Mouse (Mus musculus) liver, embryonic 13.5 days (tissue): Measurements from ENCODE around the gene Gm2001. TPM values are rescaled to one million over a fixed set of nuclear protein-coding genes. Genes with fewer than 3 reads are reported as not detected.
"Not testable (repeated sequence)": the region's sequence is repeated elsewhere in the genome, so short reads cannot be mapped to it uniquely, and the experiment has no call there.

Experiments used
- ATAC-seq: fragments of 200-750 bp; cut with Nextera tagmentation; 2 replicates; pipeline ENCODE4 v1.8.0; 2017; ENCODE audit warnings: low read depth, mild to moderate bottlenecking, moderate number of reproducible peaks, moderate library complexity
- DNase-seq: peaks from one replicate; pipeline ENCODE4 v3.0.0; 2022
- H3K27ac ChIP-seq: fragments of 300-500 bp; sonication (generic); 2 replicates; pipeline ENCODE4 v1.5.1; 2015; ENCODE audit warnings: moderate library complexity, mild to moderate bottlenecking, inconsistent platforms
- H3K27me3 ChIP-seq: fragments of 300-500 bp; sonication (generic); 2 replicates; pipeline ENCODE4 v1.6.1; 2015; ENCODE audit warnings: mild to moderate bottlenecking, inconsistent platforms
- H3K36me3 ChIP-seq: fragments of 300-500 bp; sonication (generic); 2 replicates; pipeline ENCODE4 v1.6.1; 2015; ENCODE audit warnings: mild to moderate bottlenecking, inconsistent platforms
- H3K4me1 ChIP-seq: fragments of 300-500 bp; sonication (generic); replicated peaks from 2 replicates; pipeline ENCODE4 v1.6.1; 2015; ENCODE audit warnings: inconsistent platforms
- H3K4me2 ChIP-seq: fragments of 300-500 bp; sonication (generic); 2 replicates; pipeline ENCODE4 v1.6.1; 2015; ENCODE audit warnings: inconsistent platforms, mild to moderate bottlenecking, moderate library complexity
- H3K4me3 ChIP-seq: fragments of 300-500 bp; sonication (generic); replicated peaks from 2 replicates; pipeline ENCODE4 v1.5.1; 2015; ENCODE audit warnings: mild to moderate bottlenecking, inconsistent platforms
- H3K9ac ChIP-seq: fragments of 300-500 bp; sonication (generic); 2 replicates; pipeline ENCODE4 v1.6.1; 2015; ENCODE audit warnings: mild to moderate bottlenecking, inconsistent platforms
- H3K9me3 ChIP-seq: fragments of 300-500 bp; sonication (generic); replicated peaks from 2 replicates; pipeline ENCODE4 v1.6.1; 2016; ENCODE audit warnings: inconsistent platforms
- WGBS: fragments of 180-500 bp; shearing (Covaris S2); methylation state at CpG from one replicate; pipeline ENCODE4 v1.1.7; 2015; ENCODE audit not compliant: insufficient replicate concordance; 5-methylcytosine and 5-hydroxymethylcytosine counted together
- polyA plus RNA-seq: library from polyadenylated mRNA; unstranded; fragments of >200 nt; fragmentation: Nextera tagmentation; extraction: Ambion mirVana; gene quantifications from 2 replicates; pipeline ENCODE4 v1.2.1, GENCODE M21; 2015

Gene Gm2001
- not detected in 2 replicates for polyA plus RNA-seq

DNA sequence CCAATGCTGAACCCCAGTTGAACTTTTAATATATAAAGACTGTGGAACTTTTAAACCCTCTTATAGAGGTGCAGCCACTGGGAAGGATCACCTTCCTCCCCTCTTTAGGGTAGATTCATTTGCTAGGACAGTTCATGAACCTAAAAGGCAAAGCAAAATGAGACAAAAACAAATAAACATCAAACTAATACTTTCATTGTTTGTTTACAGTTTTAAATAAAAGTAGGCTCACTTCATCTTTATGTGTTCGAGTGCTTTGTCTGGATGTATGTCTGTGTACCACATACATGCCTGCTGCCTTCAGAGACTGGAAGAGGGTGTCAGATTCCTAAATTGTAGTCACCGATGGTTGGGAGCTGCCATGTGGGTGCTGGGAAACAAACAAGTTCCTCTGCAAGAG, at the start of gene Gm2001:
Gene Gm2001 (minus strand): TSS at position 101 of the 400 bp plus-strand sequence.
- not testable (repeated sequence) for H3K9me3 ChIP-seq, H3K36me3 ChIP-seq, H3K4me2 ChIP-seq, H3K9ac ChIP-seq, H3K27ac ChIP-seq, ATAC-seq, H3K4me3 ChIP-seq, DNase-seq, H3K27me3 ChIP-seq, H3K4me1 ChIP-seq
- WGBS: 69% methylated on average over 2 of the region's 2 CpGs

DNA sequence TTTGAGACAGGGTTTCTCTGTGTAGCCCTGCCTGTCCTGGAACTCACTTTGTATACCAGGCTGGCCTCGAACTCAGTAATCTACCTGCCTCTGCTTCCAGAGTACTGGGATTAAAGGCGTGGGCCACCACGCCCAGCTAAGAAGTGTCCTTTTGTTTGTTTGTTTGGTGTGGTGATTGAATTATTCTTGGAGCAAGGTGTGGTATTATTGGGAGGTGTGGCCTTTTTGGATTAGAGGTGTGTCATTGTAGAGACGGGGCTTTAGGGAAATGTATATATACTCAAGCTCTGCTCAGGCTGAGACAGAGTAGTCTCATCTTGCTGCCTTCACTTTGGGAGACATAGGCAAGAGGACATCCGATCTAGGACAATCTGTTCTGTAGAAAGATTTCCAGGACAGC, 31.6 kb upstream of the Gm2001 start, which contains the start of gene Gm2016:
Gene Gm2016 (plus strand): TSS at position 301 of the 400 bp plus-strand sequence.
- H3K27ac ChIP-seq, H3K36me3 ChIP-seq, H3K4me3 ChIP-seq, H3K4me2 ChIP-seq, H3K4me1 ChIP-seq, H3K27me3 ChIP-seq, H3K9me3 ChIP-seq, ATAC-seq, H3K9ac ChIP-seq, DNase-seq: not testable (repeated sequence)
- 62% methylated on average over 5 of the region's 5 CpGs for WGBS

DNA sequence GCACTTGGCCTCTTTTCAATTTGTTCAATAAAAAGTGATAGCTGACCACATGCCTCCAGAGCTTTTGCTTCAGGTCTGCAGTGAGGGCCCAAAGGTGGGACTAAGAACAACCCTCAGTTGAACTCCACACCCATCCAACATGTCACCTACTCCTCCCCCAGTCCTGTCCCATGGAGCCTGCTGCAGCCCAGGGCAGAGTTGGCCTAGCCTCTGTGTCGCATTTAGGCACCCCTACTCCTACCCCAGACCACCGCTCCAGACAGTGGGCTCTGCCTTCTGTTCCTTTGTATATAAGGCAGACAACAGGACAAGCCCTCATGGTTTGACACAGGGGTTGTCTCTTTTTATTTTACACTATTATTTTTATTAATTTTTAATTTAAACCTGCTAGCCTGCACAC, 21.9 kb upstream of the Gm2001 start:
- not testable (repeated sequence) for H3K27me3 ChIP-seq, H3K4me1 ChIP-seq, DNase-seq, H3K27ac ChIP-seq, H3K4me3 ChIP-seq, H3K4me2 ChIP-seq, H3K9ac ChIP-seq, ATAC-seq, H3K36me3 ChIP-seq
- 47% methylated on average over 2 of the region's 2 CpGs for WGBS
- peaks cover 12% of the 10 kb centered on the region for H3K9me3 ChIP-seq

DNA sequence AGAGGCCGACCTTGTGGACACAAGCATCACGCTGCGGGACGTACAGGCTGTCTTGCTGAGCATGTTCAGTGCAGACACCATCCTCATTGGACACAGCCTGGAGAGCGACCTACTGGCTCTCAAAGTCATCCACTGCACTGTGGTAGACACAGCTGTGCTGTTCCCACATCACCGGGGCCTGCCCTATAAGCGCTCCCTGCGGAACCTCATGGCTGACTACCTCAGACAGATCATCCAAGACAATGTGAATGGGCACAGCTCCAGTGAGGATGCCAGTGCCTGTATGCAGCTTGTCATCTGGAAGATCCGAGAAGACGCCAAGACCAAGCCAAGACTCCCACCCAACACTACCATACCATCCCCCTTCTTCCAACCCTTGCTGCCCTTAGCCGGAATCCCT, 21.5 kb upstream of the Gm2001 start:
- not testable (repeated sequence) for DNase-seq, H3K27me3 ChIP-seq, ATAC-seq, H3K4me2 ChIP-seq, H3K4me1 ChIP-seq, H3K27ac ChIP-seq, H3K9ac ChIP-seq, H3K36me3 ChIP-seq, H3K4me3 ChIP-seq
- 87% methylated on average over 10 of the region's 11 CpGs for WGBS
- peaks cover 12% of the 10 kb centered on the region for H3K9me3 ChIP-seq

DNA sequence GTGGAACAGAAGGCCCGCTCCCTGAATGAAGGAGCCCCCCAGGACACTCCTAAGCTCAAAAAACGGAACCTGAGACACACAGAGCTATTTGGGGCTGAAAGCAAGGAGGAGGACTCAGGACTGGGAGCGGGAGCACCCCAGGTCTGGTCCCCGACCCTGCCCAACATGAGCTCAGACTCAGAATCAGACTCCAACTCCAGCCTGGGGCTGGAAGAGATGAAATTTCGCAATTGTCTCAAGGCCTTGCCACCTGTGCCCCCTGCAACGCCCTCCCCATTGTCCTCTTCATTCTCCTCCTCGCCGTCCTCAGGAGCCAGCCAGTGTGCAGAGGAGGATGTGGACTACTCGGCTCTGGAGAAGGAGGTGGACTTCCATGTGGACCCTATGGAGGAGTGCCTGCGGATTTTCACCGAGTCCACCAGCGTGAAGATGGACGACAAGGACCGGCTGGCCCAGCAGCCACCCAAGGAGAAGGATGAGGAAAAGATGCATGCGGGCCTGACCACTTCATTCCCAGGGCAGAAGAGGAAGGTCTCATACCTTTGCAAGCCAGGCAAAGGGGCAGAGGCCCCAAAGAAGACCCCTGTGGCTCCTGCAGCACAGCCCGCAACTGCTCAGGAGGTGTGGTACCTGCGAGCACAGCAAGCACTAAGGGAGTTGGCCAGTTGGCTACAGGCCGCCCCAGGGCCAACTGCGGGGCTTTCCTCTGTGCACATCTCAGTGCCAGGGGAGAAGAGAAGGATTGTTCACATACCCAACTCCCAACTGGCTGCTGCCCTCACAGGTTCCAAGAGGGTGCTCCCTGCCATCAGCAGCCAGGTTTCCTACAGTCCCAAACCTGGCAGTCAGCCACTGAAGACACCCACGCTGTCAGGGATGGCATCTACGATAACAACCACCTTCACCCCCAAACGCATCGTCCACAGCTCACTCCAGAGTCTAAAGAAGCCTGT, 19.9 kb upstream of the Gm2001 start:
- ATAC-seq, H3K4me2 ChIP-seq, DNase-seq, H3K27me3 ChIP-seq, H3K36me3 ChIP-seq, H3K4me3 ChIP-seq, H3K9ac ChIP-seq, H3K4me1 ChIP-seq, H3K27ac ChIP-seq: not testable (repeated sequence)
- H3K9me3 ChIP-seq: peaks cover 12% of the 10 kb centered on the region
- WGBS: 66% methylated on average over 23 of the region's 23 CpGs

DNA sequence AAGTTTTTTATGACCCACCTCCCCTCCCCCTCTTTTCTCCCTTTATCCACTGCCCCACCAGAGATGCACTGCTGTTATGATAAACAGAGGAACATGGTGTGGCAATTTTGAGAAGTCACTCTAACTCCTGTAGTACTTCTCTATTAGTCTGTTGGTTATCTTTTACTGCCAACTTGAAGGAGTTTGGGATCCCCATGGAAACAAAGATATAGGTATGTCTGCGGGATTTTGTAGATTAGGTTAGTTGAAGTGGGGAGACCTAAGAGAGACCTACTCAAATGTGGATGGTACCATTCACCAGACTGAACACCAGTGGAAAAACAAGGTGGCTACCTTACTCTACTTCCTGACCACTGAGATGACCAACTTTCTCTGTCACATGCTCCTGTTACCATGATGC, 13.9 kb upstream of the Gm2001 start:
- not testable (repeated sequence) for H3K9me3 ChIP-seq, H3K36me3 ChIP-seq, H3K4me3 ChIP-seq, H3K27ac ChIP-seq, H3K4me1 ChIP-seq, H3K4me2 ChIP-seq, DNase-seq, H3K27me3 ChIP-seq, H3K9ac ChIP-seq, ATAC-seq
- WGBS: 44% methylated on average over 1 of the region's 1 CpGs

DNA sequence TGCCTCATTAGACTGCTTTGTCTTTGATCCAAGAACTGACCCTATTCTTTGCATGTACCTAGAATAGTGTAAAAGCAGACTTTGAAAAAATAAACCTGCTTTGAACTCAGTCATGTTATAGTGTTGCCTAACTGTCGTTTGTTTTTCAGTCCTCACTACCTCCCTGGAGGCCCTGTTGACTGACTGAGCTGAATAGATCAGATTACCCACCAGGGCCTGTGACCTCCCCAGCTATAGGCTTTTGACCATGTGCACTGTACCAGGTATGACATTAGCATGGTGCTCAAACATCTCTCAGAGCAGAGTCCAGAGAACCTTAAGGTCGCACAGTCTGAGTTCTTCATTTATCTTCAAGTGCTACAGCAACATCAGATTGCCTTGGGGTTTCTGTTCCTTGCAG, 8.5 kb upstream of the Gm2001 start:
- not testable (repeated sequence) for DNase-seq, H3K4me3 ChIP-seq, H3K9ac ChIP-seq, H3K9me3 ChIP-seq, H3K4me1 ChIP-seq, H3K4me2 ChIP-seq, H3K27ac ChIP-seq, H3K36me3 ChIP-seq, H3K27me3 ChIP-seq
- WGBS: no CpG with 5 or more reads among the region's 2 CpGs
- ATAC-seq: peak; percentile 77

DNA sequence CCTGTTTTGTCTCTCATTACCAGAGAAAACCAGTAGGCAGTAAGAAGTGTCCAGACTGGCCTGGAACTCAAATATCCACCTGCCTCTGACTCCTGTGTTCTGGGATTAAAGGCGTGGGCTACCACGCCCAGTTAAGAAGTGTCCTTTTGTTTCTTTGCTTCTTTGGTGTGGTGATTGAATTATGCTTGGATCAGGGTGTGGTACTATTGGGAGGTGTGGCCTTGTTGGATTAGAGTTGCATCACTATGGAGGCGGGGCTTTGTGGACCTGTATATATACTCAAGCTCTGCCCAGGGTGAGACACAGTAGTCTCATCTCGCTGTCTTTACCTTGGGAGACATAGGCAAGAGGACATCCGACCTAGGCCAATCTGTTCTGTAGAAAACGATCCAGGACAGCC, 25.9 kb downstream of the Gm2001 start, which contains the start of gene BB287469:
Gene BB287469 (plus strand): TSS at position 301 of the 400 bp plus-strand sequence.
- H3K9me3 ChIP-seq, DNase-seq, H3K27ac ChIP-seq, ATAC-seq, H3K27me3 ChIP-seq, H3K9ac ChIP-seq, H3K36me3 ChIP-seq, H3K4me1 ChIP-seq, H3K4me3 ChIP-seq, H3K4me2 ChIP-seq: not testable (repeated sequence)
- 57% methylated on average over 5 of the region's 6 CpGs for WGBS

DNA sequence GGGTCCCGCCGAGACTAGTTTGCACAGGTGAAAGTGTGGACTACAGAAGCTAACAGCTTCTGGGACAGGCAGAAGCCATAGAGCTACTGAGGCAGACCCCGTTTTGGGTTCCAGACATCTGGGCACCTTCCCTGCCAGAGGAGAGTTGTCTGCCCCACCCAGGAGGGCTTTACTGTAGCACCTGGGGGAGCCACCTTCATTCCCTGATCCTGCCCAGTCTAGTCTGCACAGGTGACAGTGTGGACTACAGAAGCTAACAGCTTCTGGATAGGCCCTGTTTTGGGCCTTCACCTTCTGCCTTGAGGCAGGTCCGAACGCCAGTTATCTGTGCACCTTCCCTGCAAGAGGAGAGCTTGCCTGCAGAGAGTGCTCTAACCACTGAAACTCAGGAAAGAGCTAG, 44.2 kb downstream of the Gm2001 start:
- not testable (repeated sequence) for H3K4me1 ChIP-seq, H3K27ac ChIP-seq, H3K9ac ChIP-seq, H3K4me2 ChIP-seq, H3K4me3 ChIP-seq, ATAC-seq, H3K36me3 ChIP-seq, H3K27me3 ChIP-seq, DNase-seq, H3K9me3 ChIP-seq
- WGBS: 64% methylated on average over 5 of the region's 5 CpGs

DNA sequence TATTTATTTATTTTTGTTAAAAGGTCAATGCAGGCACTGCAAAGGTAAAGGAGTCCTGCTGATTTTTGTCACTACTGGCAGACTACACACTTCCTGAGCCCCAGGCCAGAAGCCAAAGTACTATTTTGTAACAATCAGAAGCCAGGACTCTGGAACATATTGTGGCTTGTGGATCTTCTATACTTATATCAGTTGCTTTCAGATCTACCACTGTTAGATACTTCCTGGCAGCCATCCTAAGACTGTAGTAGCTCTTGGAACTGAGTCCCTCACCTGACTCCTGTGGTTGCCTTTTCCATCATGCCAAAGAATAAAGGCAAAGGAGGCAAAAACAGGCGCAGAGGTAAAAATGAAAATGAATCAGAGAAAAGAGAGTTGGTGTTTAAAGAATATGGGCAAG, 46.9 kb downstream of the Gm2001 start, which contains the start of gene Gm21936:
Gene Gm21936 (plus strand): TSS at position 301 of the 400 bp plus-strand sequence.
- H3K9me3 ChIP-seq, H3K36me3 ChIP-seq, H3K4me2 ChIP-seq, H3K4me3 ChIP-seq, DNase-seq, H3K27me3 ChIP-seq, H3K4me1 ChIP-seq, ATAC-seq, H3K9ac ChIP-seq, H3K27ac ChIP-seq: not testable (repeated sequence)
- 50% methylated on average over 1 of the region's 1 CpGs for WGBS
